Mouse (Mus musculus) kidney, adult 2 months (tissue): ENCODE measurements around the gene Akap3. TPM values are rescaled to one million over a fixed set of nuclear protein-coding genes. Genes with fewer than 3 reads are reported as not detected.

ENCODE experiments used
- DNase-seq: peaks from one replicate; pipeline ENCODE4 v3.0.0; 2021
- H3K27ac ChIP-seq: fragments of 200-500 bp; 2 replicates; pipeline ENCODE4 v1.5.1; 2012; ENCODE audit warnings: low read depth, low read length, control low read depth, inconsistent platforms; ENCODE audit not compliant: insufficient read depth
- H3K27me3 ChIP-seq: fragments of 200-500 bp; replicated peaks from 2 replicates; pipeline ENCODE4 v1.6.1; 2012; ENCODE audit warnings: mild to moderate bottlenecking, moderate library complexity, low read length, inconsistent platforms; ENCODE audit not compliant: control insufficient read depth, insufficient read depth
- H3K36me3 ChIP-seq: fragments of 200-500 bp; 2 replicates; pipeline ENCODE4 v1.6.1; 2012; ENCODE audit warnings: mild to moderate bottlenecking, moderate library complexity, low read length, inconsistent platforms; ENCODE audit not compliant: control insufficient read depth, insufficient read depth
- H3K4me1 ChIP-seq: fragments of 200-500 bp; 2 replicates; pipeline ENCODE4 v1.6.1; 2011; ENCODE audit warnings: low read length; ENCODE audit not compliant: control insufficient read depth, insufficient read depth
- H3K4me3 ChIP-seq: fragments of 200-500 bp; 2 replicates; pipeline ENCODE4 v1.5.1; 2011; ENCODE audit warnings: mild to moderate bottlenecking, low read depth, low read length, control low read depth; ENCODE audit not compliant: insufficient read depth
- CTCF ChIP-seq: fragments of 200-500 bp; conservative IDR thresholded peaks from 2 replicates; pipeline ENCODE4 v1.5.1; 2011; ENCODE audit warnings: low read depth, mild to moderate bottlenecking, control low read depth, low read length, moderate library complexity, mixed read lengths; ENCODE audit not compliant: insufficient read depth, insufficient read length
- POLR2A ChIP-seq: fragments of 200-500 bp; IDR thresholded peaks from one replicate; pipeline ENCODE4 v1.6.1; 2011; ENCODE audit warnings: low read depth, low read length, control low read depth
- WGBS: fragments of 180-500 bp; shearing (Covaris S2); methylation state at CpG from one replicate; pipeline ENCODE4 v1.1.7; 2018; 5-methylcytosine and 5-hydroxymethylcytosine counted together
- polyA plus RNA-seq: library from polyadenylated mRNA; depleted of rRNA; stranded (reverse); fragments of >200 nt; gene quantifications from 2 replicates; pipeline ENCODE4 v1.2.3, GENCODE M21; 2012; rRNA removed

Akap3 gene
- polyA plus RNA-seq, 1 experiment, result 0.11 TPM

DNA sequence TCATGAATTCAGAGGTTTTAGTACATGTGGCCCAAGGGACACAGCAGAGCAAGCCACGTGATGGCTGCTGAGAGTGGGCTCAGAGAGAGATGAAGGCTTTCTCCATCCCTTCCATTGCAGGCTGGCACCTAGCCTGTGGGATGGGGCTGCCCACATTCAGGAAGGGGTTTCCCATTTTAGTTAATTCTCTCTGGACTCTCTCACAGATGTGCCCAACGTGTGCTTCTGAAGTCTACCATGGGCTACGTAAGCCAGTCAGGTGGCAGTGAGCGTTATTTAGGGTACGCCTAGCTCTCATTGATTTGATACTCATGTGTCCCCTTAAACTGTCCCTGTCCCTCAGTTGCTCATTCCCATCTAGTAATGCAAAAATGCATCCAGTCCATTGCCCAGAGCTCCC is 62.0 kb downstream of the Akap3 start:
- 80% methylated on average over 5 of the region's 5 CpGs for WGBS
- TF ChIP-seq POLR2A (no peak), CTCF (no peak)
- no peaks in the 10 kb centered on the region for H3K36me3 ChIP-seq
- H3K27ac ChIP-seq, result no peak overlapping the region
- H3K4me1 ChIP-seq, result no peaks in the 10 kb centered on the region
- H3K27me3 ChIP-seq, result no peaks in the 10 kb centered on the region
- no peak for DNase-seq
- H3K4me3 ChIP-seq, result no peak overlapping the region

DNA sequence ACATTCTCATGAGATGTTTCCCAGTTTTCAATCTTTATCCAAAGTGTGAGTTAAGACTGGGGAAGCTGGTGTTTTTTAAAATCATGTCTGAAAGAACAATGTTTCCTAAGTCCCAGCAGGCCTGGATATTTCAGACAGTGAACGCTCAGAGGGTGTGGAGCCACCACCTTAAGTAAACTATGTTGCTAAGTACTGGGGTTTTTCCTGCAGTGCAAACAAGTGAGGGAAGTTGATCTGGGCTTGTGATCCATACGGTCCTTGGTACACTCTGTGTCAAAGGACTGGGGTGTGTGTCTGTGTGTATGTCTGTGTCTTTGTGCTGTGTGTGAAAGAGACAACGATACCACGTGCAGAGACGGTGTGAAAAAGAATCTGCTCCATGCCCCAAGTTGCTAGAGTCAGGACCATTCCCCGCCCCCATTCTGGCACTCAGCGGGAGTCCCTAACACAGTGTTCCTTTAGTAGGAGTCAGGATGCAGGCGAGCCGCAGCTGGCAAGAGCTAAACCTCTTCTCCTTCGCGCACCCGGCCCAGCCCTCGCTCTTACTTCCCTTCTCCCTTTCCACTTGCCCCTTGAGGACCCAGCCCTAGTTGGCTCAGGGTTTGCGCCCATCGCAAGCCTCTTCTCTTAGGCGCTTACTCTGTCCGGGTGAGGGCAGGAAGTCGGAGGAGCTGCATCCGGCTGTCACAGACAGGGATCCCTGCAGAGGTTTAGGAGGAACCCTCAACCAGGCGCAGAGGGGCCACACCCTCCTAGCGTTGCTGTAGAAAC is 68.4 kb downstream of the Akap3 start, which contains the start of gene Dyrk4:
Gene Dyrk4, minus strand, starts transcription at position 729 of the 771 bp plus-strand sequence.
- Histone ChIP-seq H3K4me1 (no peaks in the 10 kb centered on the region), H3K27me3 (no peaks in the 10 kb centered on the region), H3K27ac (no peak within 1 kb of the TSS), H3K4me3 (peak within 1 kb of the TSS; percentile 22; the same call in 1 of the 2 replicates), H3K36me3 (no peaks in the 10 kb centered on the region)
- peak; percentile 21 for DNase-seq
- 22% methylated on average over 21 of the region's 21 CpGs for WGBS
- TF ChIP-seq CTCF (no peak), POLR2A (no peak)

Other genes starting within 250 kb of the Akap3 start
- 0.77 and 1.2 TPM in 2 replicates for gene Kcna1, start 206.7 kb upstream of the Akap3 start, polyA plus RNA-seq
- 0.46 and 0.59 TPM in 2 replicates for gene Kcna6, start 112.4 kb upstream of the Akap3 start, polyA plus RNA-seq
- 280 and 346 TPM in 2 replicates for gene Ndufa9, start 4.0 kb upstream of the Akap3 start, polyA plus RNA-seq
- not detected in 2 replicates for gene Dyrk4, start 68.7 kb downstream of the Akap3 start, polyA plus RNA-seq
- gene Rad51ap1, start 86.5 kb downstream of the Akap3 start, polyA plus RNA-seq, result 0.54 and 0.75 TPM in 2 replicates
- gene D6Wsu163e, start 86.9 kb downstream of the Akap3 start, polyA plus RNA-seq, result 5.9 and 8.7 TPM in 2 replicates
- 0.02 TPM in 1 of 2 replicates, not detected in the other for gene Fgf6, start 162.5 kb downstream of the Akap3 start, polyA plus RNA-seq
- gene Fgf23, start 219.8 kb downstream of the Akap3 start, polyA plus RNA-seq, result not detected in 2 replicates